Mouse (Mus musculus): ENCODE measurements around the gene Lrrc75a.

Gene Lrrc75a

DNA sequence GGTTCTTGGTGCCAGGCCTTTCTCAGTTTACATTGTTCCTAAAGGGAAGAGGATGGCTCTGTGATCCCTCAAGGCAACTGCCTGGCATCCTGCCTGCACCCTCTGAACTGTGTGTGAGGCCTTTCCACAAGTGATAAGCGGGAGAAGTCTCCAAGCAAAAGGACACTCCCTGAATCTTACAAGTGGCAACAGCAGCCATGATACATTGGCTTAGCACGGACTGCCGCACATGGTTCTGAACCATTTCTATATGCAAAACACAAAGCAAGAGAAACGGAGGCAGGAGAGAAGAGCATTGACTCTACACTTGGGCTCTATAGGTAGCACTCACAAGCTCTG, 3.0 kb downstream of the Lrrc75a start:
- no peak for DNase-seq (ENCODE audit: low read depth)

GRCm38 (mm10) chr11:62644602-62645336, 3.6 kb downstream of the Lrrc75a start:
- no peak for DNase-seq (ENCODE audit: low read depth)

GRCm38 (mm10) chr11:62643681-62644363, 4.5 kb downstream of the Lrrc75a start:
- no peak for DNase-seq (ENCODE audit: low read depth)

- peak; percentile 59 for DNase-seq (ENCODE audit: low read depth)
Observed at GRCm38 (mm10) chr11:62643011-62643631, 5.2 kb downstream of the Lrrc75a start.

DNA sequence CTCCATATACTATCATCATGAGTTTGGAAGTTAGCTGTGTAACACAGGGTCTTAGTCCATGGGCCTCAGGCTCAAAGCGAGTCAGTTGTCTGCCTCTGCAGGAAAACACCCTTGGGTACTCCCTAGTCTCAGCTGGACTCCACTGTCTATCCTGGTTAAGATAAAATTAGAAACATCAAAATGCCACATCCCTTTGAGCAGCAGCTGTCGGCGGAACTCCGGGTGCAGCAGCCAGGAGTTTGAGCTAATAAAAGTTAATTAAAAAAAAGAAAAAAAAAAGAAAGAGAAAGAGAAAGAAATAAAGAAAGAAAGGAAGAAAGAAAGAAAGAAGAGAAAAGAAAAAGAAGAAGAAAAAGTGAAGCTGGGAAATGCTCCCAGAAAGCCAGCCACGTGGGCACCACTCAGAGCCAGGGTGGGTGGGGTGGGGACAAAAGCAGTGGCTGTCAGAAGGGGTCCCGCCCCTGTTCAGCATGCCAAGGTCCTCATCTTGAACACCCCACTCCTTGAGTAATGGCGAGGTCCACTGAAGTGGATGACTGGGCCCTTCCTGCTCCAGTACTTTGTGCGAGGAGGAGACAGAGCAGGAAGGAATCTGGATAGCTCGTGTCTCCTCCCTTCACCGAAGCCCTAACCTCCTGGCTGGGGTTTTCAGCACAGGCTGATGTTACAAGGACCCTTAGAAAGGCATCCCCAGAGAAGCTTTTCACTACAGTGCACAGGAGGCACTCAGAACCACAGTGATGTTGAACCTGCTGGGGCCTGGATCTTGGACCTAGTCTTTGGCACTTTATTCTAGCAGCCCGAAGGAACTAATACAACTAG, 6.1 kb downstream of the Lrrc75a start:
- DNase-seq (ENCODE audit: low read depth), result no peak

GRCm38 (mm10) chr11:62640378-62640777, 7.9 kb downstream of the Lrrc75a start:
- no peak for DNase-seq (ENCODE audit: low read depth)

DNA sequence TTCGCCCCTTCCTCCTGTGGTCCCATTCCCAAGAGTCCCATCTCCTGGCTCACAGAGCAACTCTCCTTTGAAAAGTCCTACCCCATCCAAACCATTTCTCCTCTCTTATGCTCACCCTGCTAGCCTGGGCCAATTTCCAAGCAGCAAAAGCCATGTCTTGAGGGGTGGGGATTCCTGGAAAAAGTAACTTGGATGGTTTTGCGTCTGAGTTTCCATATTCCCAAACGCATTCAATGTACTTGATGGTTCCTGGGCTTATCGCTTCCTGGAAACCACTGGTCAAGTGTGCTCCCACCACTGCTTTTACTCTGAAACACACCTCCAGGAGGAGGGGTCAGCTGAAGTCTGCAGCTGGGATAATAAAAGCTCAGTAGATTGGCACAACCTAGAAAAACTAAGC, 9.9 kb downstream of the Lrrc75a start:
- DNase-seq (ENCODE audit: low read depth), result no peak

DNA sequence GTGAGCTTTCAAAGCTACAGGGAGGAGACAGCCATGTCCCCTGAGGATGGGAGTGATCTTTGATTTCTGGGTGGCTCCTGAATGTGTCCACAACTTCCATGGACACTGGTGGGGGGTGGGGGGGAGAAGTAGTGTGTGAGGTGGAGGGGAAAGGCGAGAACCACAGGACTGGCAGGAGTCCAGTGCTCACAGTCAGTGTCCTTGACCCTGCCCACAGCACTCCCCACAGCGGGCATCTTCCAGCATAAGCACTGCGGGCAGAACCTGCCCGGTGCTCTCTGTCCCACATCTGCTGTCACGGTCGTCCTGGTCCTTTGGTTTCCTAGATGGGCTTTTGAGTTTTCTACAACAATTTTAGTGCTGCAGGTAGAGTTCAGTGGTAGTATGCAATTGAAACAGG, 10.5 kb downstream of the Lrrc75a start:
- peak; percentile 58 for DNase-seq (ENCODE audit: low read depth)

DNA sequence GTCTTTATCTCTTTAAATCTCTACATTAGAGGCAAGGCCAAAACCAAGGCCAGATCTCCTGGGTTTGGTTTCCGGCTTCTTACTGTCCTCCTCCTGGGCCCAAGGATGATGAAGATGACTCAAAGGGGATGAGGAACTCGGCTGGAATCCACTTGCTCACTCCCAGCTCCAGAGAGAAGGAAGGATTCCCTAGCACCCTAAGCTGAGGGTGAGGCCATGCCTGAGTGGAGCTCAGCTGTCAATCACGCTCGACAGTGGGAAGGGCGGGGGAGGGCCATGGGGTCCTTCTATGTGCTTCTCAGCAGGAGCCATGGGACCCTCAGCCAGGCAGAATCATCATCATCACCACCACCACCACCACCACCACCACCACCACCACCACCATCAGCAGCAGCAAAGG, 10.9 kb downstream of the Lrrc75a start:
- peak; percentile 32 for DNase-seq (ENCODE audit: low read depth)

DNA sequence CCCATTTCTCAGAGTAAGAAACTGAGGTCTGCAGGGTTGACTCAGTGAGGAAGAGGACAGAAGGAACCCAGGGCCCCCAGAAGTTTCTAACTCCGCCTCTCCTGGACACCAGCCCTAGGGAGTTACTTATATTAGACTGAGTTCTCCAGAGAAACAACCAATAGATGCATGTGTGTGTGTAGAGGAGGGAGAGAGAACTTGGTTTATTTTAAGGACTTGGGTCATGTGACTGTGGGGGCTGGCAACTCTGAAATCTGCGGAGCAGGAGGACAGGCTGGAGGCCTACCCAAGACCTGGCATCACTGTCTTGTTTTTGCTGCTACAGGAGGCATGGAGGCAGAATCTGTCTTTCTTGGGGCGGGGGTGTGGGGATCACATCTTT, 11.5 kb downstream of the Lrrc75a start:
- DNase-seq (ENCODE audit: low read depth), result no peak

- DNase-seq (ENCODE audit: low read depth), result no peak
Observed at GRCm38 (mm10) chr11:62636105-62636839, 12.1 kb downstream of the Lrrc75a start.

DNA sequence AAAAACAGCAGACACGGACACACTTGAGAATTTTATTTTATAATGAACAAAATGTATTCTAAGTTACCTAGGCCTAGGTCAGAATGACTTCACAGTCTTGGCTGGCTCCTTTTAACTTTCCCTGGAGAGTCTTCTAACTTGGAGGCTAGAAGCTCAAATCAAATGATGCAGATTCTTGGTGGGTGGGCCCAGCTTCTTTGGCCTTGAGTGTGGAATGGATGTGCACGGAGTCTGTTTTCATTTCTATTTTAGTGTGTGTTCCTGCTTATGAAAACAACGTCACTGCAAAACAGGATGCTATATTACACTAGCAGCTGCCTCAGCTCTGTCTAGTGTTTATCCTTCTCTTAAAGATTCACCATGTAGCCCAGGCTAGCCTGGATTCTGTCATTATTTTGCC, 12.9 kb downstream of the Lrrc75a start:
- DNase-seq (ENCODE audit: low read depth), result no peak

DNA sequence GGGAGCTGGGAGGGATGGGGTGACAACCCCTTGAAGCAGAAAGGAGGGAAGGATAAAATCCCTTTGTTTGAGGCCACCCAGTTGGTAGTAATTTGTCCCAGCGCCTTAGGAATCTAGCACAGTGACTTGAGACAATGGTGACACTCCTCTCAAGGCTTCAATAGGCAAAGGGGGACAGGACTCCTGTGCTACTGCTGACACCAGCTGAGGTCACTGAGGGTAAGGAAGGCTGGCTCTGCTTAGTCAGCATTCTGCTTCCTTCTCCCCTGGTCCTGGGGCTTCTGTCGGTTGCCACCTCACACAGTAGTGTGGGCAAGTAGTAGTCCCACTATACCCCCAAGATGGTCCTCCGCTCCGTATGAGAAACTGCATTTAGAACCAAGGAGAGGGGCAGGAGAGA, 17.2 kb downstream of the Lrrc75a start:
- no peak for DNase-seq (ENCODE audit: low read depth)

DNA sequence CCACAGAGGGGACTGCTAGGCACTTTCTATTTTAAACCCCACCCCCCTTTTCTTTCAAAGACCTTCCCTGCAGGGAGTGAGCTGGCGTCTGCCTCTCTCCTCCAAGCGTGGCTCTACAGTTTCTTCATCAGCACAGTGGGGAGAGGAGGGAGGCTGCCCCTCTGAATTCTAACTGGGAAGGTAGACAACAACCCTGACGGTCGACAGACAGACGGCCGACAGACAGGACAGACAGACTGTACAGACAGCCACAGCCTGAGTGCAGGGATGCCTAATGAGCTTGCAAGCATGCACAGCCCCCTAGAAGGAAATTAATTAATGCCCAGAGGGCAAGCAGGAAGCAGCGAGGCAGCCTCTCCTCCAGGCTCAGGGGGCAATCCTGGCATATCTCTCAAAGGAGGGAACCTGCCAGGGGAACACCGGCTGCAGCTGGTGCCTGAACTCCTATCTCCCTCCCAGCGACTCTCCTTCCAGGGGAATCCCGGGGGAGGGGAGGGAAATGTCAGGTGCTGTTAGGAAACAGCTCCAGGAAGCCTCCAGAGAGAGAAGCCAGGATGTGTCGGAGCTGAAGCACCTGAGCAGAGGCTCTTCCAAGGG, 18.0 kb downstream of the Lrrc75a start:
- no peak for DNase-seq (ENCODE audit: low read depth)

DNA sequence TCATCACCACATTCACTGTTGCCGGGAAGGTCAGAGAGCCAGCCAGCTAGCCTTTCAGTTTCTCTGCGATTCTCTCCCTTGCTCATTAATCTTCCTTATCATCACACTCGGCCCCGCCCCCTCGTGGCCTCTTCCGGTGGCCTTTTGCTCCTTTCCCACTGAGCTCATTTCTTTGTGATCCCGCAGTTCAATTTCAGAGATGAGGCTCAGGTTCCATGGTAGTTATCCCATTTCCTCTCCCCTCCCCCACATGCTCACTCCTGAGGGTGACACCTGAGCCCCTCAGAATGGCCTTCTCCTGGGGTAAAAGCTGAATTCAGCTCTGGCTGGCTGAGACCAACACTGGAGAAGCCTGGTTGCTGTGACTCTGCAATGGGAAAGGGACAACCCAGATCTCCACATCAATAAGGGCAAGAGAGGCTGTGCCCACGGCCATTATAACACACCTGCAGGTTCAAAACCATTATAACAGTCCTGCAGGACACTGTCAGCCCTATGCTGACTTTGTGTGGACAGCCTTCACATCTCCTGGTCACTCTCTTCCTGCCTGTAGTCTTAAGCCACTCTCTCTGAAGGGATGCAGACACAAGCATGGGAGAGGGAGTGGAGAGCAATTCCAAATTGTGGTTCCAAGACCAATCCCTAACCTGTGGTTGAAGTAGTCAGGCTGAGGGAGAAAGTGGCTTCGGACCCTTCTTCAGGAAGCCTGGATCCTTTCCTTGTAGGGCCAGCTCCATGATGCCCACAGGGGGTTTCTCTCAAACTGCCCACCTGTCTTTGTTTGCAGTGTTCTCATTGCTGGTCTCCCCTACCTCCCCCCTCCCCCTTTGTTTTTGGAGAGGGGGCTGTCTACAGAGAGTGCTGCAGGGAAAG, 18.7 kb downstream of the Lrrc75a start:
- DNase-seq (ENCODE audit: low read depth), result peak; percentile 51

DNA sequence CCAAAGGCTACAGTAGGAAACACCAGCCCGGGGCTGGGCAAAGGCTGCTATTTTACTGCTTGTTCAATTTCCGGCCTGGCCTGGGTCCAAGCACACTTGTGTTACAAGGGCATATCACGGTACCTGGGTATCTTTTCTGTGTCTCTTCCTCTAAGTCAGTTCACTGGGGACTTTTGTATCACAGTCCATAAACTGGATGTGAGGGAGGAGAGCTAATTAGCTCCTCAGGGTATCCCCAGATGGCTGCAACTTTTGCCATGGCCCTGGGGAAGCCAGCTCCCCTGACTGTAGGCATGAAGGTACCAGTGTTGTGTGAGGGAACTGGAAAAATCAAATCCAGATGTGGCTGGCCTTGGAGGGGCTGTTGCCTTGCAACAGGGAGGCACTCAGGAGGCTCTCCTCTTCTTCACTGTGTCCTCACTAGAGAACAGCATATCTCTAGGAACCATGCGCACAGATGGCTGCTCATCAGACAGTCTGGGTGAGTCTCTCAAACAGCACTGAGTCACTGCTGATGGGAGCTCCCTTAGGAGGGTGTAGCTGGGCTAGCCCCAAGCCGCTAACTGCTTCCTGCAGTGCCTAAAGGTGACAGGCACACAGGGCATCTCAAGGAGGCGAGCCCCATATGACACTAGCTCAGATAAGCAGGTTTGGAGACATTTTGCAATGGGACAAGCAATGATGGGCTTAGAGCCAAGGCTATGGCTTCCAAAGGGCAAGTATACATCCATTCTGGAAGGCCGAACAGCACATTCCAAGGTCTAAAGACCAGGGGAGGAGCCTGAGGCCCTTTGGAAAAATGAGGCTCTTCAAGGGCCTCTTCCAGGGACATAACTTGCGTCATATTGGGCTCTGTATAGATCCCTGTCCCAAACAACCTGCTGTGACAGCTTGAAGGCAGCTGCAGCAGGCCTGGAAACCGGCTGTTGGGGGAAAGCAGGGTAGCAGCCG, 23.7 kb downstream of the Lrrc75a start:
- DNase-seq (ENCODE audit: low read depth), result peak; percentile 62

GRCm38 (mm10) chr11:62622850-62623249, 25.5 kb downstream of the Lrrc75a start:
- no peak for DNase-seq (ENCODE audit: low read depth)

- peak; percentile 37 for DNase-seq (ENCODE audit: low read depth)
Observed at GRCm38 (mm10) chr11:62621586-62622283, 26.6 kb downstream of the Lrrc75a start.

GRCm38 (mm10) chr11:62621079-62621478, 27.2 kb downstream of the Lrrc75a start:
- DNase-seq (ENCODE audit: low read depth), result no peak

All from 416B (cell line).